Mouse (Mus musculus) stomach, postnatal 0 days (tissue): ENCODE measurements at regions not wholly inside any gene's neighbourhood (a gene's known extent, or its start where the extent isn't known, plus 50 kb on each side); places are given as distances from the start of the nearest gene placed in this dataset.

Source experiments
- ATAC-seq: fragments of 200-750 bp; cut with Nextera tagmentation; 2 replicates; pipeline ENCODE4 v1.8.0; 2017; ENCODE audit not compliant: low FRiP score, low TSS enrichment
- DNase-seq: peaks from one replicate; pipeline ENCODE4 v3.0.0-alpha.2; 2016; ENCODE audit warnings: low spot score
- H3K27ac ChIP-seq: fragments of 300-500 bp; sonication (generic); replicated peaks from 2 replicates; pipeline ENCODE4 v1.5.1; 2014; ENCODE audit warnings: mild to moderate bottlenecking, control low read depth
- H3K27me3 ChIP-seq: fragments of 300-500 bp; sonication (generic); 2 replicates; pipeline ENCODE4 v1.6.1; 2014; ENCODE audit warnings: low read length; ENCODE audit not compliant: control insufficient read depth, insufficient read depth
- H3K36me3 ChIP-seq: fragments of 300-500 bp; sonication (generic); 2 replicates; pipeline ENCODE4 v1.6.1; 2014; ENCODE audit warnings: low read length, mixed read lengths; ENCODE audit not compliant: control insufficient read depth, insufficient read depth
- H3K4me1 ChIP-seq: fragments of 300-500 bp; sonication (generic); replicated peaks from 2 replicates; pipeline ENCODE4 v1.6.1; 2014; ENCODE audit warnings: antibody characterized with exemption; ENCODE audit not compliant: control insufficient read depth, insufficient read depth
- H3K4me2 ChIP-seq: fragments of 300-500 bp; sonication (generic); replicated peaks from 2 replicates; pipeline ENCODE4 v1.6.1; 2014; ENCODE audit warnings: low read depth, mild to moderate bottlenecking, control low read depth, moderate library complexity
- H3K4me3 ChIP-seq: fragments of 300-500 bp; sonication (generic); 2 replicates; pipeline ENCODE4 v1.5.1; 2014; ENCODE audit warnings: low read depth, low read length, control low read depth
- H3K9ac ChIP-seq: fragments of 300-500 bp; sonication (generic); 2 replicates; pipeline ENCODE4 v1.6.1; 2014; ENCODE audit warnings: mild to moderate bottlenecking, low read length, control low read depth, mixed read lengths
- H3K9me3 ChIP-seq: fragments of 300-500 bp; sonication (generic); 2 replicates; pipeline ENCODE4 v1.6.1; 2016; ENCODE audit warnings: low read length; ENCODE audit not compliant: control insufficient read depth
- CTCF ChIP-seq: IDR thresholded peaks from 2 replicates; pipeline ENCODE4 v1.5.1; 2016; ENCODE audit warnings: antibody characterized with exemption, low read depth, mild to moderate bottlenecking, moderate library complexity
- EP300 ChIP-seq: optimal IDR thresholded peaks from 2 replicates; pipeline ENCODE3; 2016; ENCODE audit warnings: antibody characterized with exemption
- WGBS: fragments of 180-500 bp; shearing (Covaris S2); extraction: QIAGEN DNeasy Blood & Tissue Kit; methylation state at CpG from one replicate; pipeline ENCODE4 v1.1.7; 2014; 5-methylcytosine and 5-hydroxymethylcytosine counted together

GRCm38 (mm10) chr15:72342504-72342903 lies 1491.9 kb upstream of the Gm6569 start:
- WGBS = 79% methylated on average over 4 of the region's 4 CpGs
- Histone ChIP-seq H3K36me3 (no peaks in the 10 kb centered on the region), H3K9ac (no peak overlapping the region), H3K27me3 (no peaks in the 10 kb centered on the region), H3K27ac (no peak overlapping the region), H3K4me3 (no peak overlapping the region), H3K4me1 (no peaks in the 10 kb centered on the region), H3K9me3 (no peaks in the 10 kb centered on the region), H3K4me2 (no peak overlapping the region)
- ATAC-seq = no peak
- TF ChIP-seq CTCF (no peak), EP300 (no peak)
- no peak for DNase-seq

- DNase-seq = no peak
- no peaks in the 10 kb centered on the region for H3K27me3 ChIP-seq
- H3K4me3 ChIP-seq = no peak overlapping the region
- no peak overlapping the region for H3K27ac ChIP-seq
- no peak overlapping the region for H3K4me2 ChIP-seq
- no peak for ATAC-seq
- no peaks in the 10 kb centered on the region for H3K9me3 ChIP-seq
- no peaks in the 10 kb centered on the region for H3K4me1 ChIP-seq
- H3K9ac ChIP-seq = no peak overlapping the region
- TF ChIP-seq EP300 = no peak
- TF ChIP-seq CTCF = no peak
- H3K36me3 ChIP-seq = no peaks in the 10 kb centered on the region
Observed at GRCm38 (mm10) chr15:72343794-72344193, 1490.6 kb upstream of the Gm6569 start.

DNA sequence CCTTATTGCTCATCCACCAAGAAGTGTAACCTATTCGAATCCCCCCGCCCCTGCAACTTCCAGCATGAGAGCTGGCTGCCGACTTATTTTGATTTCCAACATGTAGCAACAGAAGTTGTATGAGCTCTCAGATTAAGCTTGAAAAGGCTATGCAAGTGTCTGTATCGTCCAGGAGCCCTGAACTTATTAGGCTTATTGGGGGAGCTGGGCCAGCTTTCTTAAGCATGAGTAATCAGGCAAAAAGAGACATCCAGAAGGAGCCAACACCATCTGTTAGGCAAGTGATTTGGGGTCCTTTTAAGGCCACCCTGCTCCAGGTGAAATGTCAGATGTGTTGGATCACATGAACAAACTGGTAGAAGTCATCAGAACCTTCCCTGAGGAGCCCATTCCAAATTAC lies 1481.0 kb upstream of the Gm6569 start:
- no peaks in the 10 kb centered on the region for H3K9me3 ChIP-seq
- no peak for DNase-seq

DNA sequence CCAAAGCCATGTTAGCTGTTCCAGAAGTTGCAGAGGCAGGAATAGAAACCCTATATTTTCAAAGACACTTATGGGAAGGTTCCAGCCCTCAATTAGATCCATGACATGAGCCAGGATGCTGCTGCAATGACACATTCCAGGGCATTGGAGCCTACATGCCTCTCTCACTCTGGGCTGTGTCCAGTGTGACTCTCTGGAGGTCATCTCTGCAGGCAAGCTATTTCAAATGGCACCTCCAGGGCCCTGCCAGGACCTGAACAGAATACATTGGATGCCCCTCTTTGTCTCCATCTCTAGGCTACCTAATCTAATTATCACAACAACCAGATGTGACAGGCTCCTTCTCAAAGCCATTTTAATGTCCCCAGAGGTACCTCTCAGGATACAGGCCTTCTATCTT lies 1478.7 kb upstream of the Gm6569 start:
- H3K9ac ChIP-seq = no peak overlapping the region
- H3K27ac ChIP-seq = no peak overlapping the region
- no peaks in the 10 kb centered on the region for H3K27me3 ChIP-seq
- H3K4me3 ChIP-seq = no peak overlapping the region
- no peak for TF ChIP-seq CTCF
- no peak for TF ChIP-seq EP300
- no peak for DNase-seq
- no peak for ATAC-seq
- H3K9me3 ChIP-seq = no peaks in the 10 kb centered on the region
- H3K4me1 ChIP-seq = no peaks in the 10 kb centered on the region
- no peak overlapping the region for H3K4me2 ChIP-seq
- H3K36me3 ChIP-seq = no peaks in the 10 kb centered on the region

More for the DNA sequence above, 1481.0 kb upstream of the Gm6569 start:
- Histone ChIP-seq H3K4me3 (no peak overlapping the region), H3K27me3 (no peaks in the 10 kb centered on the region), H3K4me2 (no peak overlapping the region), H3K27ac (no peak overlapping the region), H3K4me1 (no peaks in the 10 kb centered on the region), H3K9ac (no peak overlapping the region), H3K36me3 (no peaks in the 10 kb centered on the region)
- TF ChIP-seq CTCF (no peak), EP300 (no peak)
- no peak for ATAC-seq
- 79% methylated on average over 4 of the region's 4 CpGs for WGBS

- no peaks in the 10 kb centered on the region for H3K4me1 ChIP-seq
- H3K27ac ChIP-seq = no peak overlapping the region
- no peaks in the 10 kb centered on the region for H3K27me3 ChIP-seq
- H3K9ac ChIP-seq = no peak overlapping the region
- 75% methylated on average over 6 of the region's 6 CpGs for WGBS
- no peak for ATAC-seq
- no peak overlapping the region for H3K4me2 ChIP-seq
- DNase-seq = no peak
- no peaks in the 10 kb centered on the region for H3K9me3 ChIP-seq
- no peak overlapping the region for H3K4me3 ChIP-seq
- TF ChIP-seq CTCF (no peak), EP300 (no peak)
- no peaks in the 10 kb centered on the region for H3K36me3 ChIP-seq
Observed at GRCm38 (mm10) chr15:72359636-72360035, 1474.7 kb upstream of the Gm6569 start.

DNA sequence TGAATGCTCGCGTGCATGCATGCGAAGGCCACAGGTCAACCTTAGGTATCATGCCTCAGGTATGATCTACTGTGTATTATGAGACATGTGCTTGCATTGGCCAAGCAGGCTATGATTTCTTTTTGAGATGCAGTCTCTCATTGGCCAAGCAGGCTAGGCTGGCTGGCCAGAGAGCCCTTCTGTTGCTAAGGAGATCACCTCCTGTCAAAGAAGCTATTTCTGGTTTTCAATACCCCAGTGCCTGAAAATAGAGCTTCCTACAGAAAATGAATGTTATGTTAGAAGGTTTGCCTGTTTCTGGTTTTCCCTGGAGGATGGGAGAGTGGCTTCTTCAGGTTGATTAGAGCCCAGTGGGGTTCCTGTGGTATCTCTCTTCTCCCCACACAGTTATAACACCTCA lies 1474.3 kb upstream of the Gm6569 start:
- Histone ChIP-seq H3K4me1 (no peaks in the 10 kb centered on the region), H3K9ac (no peak overlapping the region), H3K36me3 (no peaks in the 10 kb centered on the region), H3K9me3 (no peaks in the 10 kb centered on the region), H3K4me3 (no peak overlapping the region), H3K27ac (no peak overlapping the region), H3K27me3 (no peaks in the 10 kb centered on the region), H3K4me2 (no peak overlapping the region)
- no peak for ATAC-seq
- TF ChIP-seq CTCF (no peak), EP300 (no peak)
- 93% methylated on average over 3 of the region's 3 CpGs for WGBS
- DNase-seq = no peak
